Mouse (Mus musculus) liver, embryonic 11.5 days (tissue): ENCODE data around the gene Apbb2. TPM values are rescaled to one million over a fixed set of nuclear protein-coding genes. Genes with fewer than 3 reads are reported as not detected.

Source experiments
- ATAC-seq: fragments of 200-750 bp; cut with Nextera tagmentation; replicated peaks from 2 replicates; pipeline ENCODE4 v1.8.0; 2017; ENCODE audit warnings: moderate number of reproducible peaks, mild to moderate bottlenecking, moderate TSS enrichment, moderate library complexity; ENCODE audit not compliant: low FRiP score
- DNase-seq: peaks from one replicate; pipeline ENCODE4 v3.0.0-alpha.2; 2017; ENCODE audit warnings: low spot score
- H3K27ac ChIP-seq: fragments of 300-500 bp; sonication (generic); 2 replicates; pipeline ENCODE4 v1.5.1; 2014; ENCODE audit warnings: mild to moderate bottlenecking, low read depth, low read length, control low read depth
- H3K27me3 ChIP-seq: fragments of 300-500 bp; sonication (generic); replicated peaks from 2 replicates; pipeline ENCODE4 v1.6.1; 2014; ENCODE audit warnings: low read length, mixed read lengths; ENCODE audit not compliant: control insufficient read depth, insufficient read depth
- H3K36me3 ChIP-seq: fragments of 300-500 bp; sonication (generic); 2 replicates; pipeline ENCODE4 v1.6.1; 2014; ENCODE audit warnings: mild to moderate bottlenecking, low read length, moderate library complexity, mixed read lengths; ENCODE audit not compliant: control insufficient read depth, insufficient read depth
- H3K4me1 ChIP-seq: fragments of 300-500 bp; sonication (generic); replicated peaks from 2 replicates; pipeline ENCODE4 v1.6.1; 2014; ENCODE audit warnings: low read length, mixed read lengths; ENCODE audit not compliant: control insufficient read depth, insufficient read depth
- H3K4me2 ChIP-seq: fragments of 300-500 bp; sonication (generic); 2 replicates; pipeline ENCODE4 v1.6.1; 2014; ENCODE audit warnings: mild to moderate bottlenecking, control low read depth, moderate library complexity
- H3K4me3 ChIP-seq: fragments of 300-500 bp; sonication (generic); 2 replicates; pipeline ENCODE4 v1.5.1; 2014; ENCODE audit warnings: low read depth, low read length, control low read depth
- H3K9ac ChIP-seq: fragments of 300-500 bp; sonication (generic); 2 replicates; pipeline ENCODE4 v1.6.1; 2014; ENCODE audit warnings: low read depth, low read length, control low read depth
- H3K9me3 ChIP-seq: fragments of 300-500 bp; sonication (generic); 2 replicates; pipeline ENCODE4 v1.6.1; 2016; ENCODE audit warnings: low read length, inconsistent platforms, mixed read lengths; ENCODE audit not compliant: control insufficient read depth
- WGBS: fragments of 180-500 bp; shearing (Covaris S2); extraction: QIAGEN DNeasy Blood & Tissue Kit; methylation state at CpG from one replicate; pipeline ENCODE4 v1.1.7; 2014; 5-methylcytosine and 5-hydroxymethylcytosine counted together
- polyA plus RNA-seq: library from polyadenylated mRNA; unstranded; fragments of >200 nt; fragmentation: Nextera tagmentation; extraction: Ambion mirVana; gene quantifications from 2 replicates; pipeline ENCODE4 v1.2.1, GENCODE M21; 2014

Gene Apbb2
- polyA plus RNA-seq, 1 experiment from 2014 or later, result 14.2 TPM

DNA sequence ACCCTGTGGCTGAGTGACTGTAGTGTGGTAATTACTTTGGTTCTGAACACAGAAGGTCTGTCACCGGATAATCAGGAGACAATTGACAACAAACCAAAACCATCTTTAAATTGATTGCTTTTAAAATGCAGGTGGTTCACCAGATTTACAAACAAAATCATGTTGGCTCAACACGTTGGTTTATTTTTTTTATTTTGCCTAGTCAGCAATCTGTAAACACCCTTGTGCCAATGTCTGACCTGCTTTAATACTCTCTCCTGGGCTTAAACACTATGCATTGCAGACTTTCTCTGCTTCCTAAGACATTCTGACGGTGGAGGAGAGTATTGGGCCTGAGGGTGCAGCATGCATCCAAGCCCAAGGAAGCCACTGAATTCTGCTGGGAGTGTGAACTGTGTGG, 22.3 kb downstream of the Apbb2 start:
- no peaks in the 10 kb centered on the region for H3K9me3 ChIP-seq
- no peaks in the 10 kb centered on the region for H3K4me1 ChIP-seq
- H3K27ac ChIP-seq, result no peak overlapping the region
- WGBS, result 64% methylated on average over 3 of the region's 3 CpGs
- H3K9ac ChIP-seq, result no peak overlapping the region
- H3K36me3 ChIP-seq, result no peaks in the 10 kb centered on the region
- no peaks in the 10 kb centered on the region for H3K27me3 ChIP-seq
- no peak overlapping the region for H3K4me3 ChIP-seq
- ATAC-seq, result no peak
- no peak overlapping the region for H3K4me2 ChIP-seq
- DNase-seq, result no peak

DNA sequence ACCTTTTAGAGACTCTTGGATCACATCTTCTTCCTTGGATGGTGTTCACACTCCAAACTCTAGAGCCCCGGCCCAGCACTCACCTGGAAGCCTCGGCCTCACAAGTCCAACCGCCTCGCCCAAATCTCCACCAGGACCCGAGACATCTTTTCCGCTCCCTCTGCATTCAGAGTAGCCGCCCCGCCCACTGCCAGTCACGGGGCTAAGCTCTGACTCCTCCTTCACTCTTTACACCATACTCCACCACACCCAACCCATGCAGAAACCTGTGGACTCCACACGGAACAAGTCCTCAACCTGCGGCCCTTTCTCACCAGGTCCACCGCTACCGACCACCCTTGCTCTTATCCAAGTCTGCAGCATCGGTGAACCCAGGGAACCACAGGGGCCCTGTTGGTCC, 23.7 kb downstream of the Apbb2 start:
- Histone ChIP-seq H3K4me1 (no peaks in the 10 kb centered on the region), H3K27ac (no peak overlapping the region), H3K4me2 (no peak overlapping the region), H3K27me3 (no peaks in the 10 kb centered on the region), H3K9me3 (no peaks in the 10 kb centered on the region), H3K36me3 (no peaks in the 10 kb centered on the region), H3K4me3 (no peak overlapping the region), H3K9ac (no peak overlapping the region)
- ATAC-seq (no peak), DNase-seq (no peak)
- WGBS, result 74% methylated on average over 14 of the region's 14 CpGs

DNA sequence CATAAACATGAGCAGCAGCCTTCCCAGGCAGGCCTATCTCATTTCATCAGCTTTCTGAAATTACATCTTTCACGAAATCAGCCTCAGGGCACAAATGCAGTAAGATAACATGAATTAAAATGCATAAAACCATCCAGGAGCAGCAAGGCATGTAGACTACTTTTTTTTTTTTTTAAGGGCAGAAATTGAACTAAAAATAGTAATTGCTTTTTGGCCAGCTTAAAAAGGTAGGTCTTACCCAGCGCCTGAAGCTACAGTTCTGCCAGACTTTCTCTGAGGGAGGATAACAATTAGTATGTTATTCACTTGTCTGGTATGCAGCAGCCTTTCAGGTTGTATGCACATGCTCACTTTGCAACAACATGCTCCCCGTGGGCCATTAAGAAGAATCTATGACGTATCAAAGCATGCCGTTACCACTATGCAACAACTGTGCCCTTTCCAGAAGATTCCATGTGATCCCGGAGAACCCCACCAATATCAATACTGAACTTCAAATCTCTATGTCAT, 32.3 kb downstream of the Apbb2 start:
- DNase-seq (no peak), ATAC-seq (no peak)
- Histone ChIP-seq H3K4me2 (no peak overlapping the region), H3K9me3 (no peaks in the 10 kb centered on the region), H3K27ac (no peak overlapping the region), H3K36me3 (no peaks in the 10 kb centered on the region), H3K9ac (no peak overlapping the region), H3K27me3 (no peaks in the 10 kb centered on the region), H3K4me1 (no peaks in the 10 kb centered on the region), H3K4me3 (no peak overlapping the region)
- 86% methylated on average over 6 of the region's 6 CpGs for WGBS

DNA sequence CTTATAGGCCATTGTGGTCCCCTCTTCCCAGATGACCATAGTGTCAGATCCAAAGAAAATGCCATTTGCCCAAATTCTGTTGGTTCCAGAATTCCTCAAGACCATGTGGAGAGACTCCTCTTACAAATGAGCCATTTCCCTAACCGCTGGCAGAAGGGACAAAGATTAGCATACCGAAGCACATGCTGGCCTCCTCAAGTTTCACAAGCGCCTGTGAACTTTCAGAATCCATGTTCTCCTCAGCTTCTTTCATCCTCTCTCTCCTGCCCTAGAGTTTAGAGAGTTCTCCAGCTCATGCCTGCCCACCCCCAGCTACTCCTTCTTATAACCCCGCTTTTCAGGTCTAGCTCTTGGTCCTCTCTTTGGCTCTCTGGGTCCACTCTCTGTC, 35.6 kb downstream of the Apbb2 start:
- Histone ChIP-seq H3K36me3 (no peaks in the 10 kb centered on the region), H3K27ac (no peak overlapping the region), H3K4me1 (no peaks in the 10 kb centered on the region), H3K4me2 (no peak overlapping the region), H3K9me3 (no peaks in the 10 kb centered on the region), H3K9ac (no peak overlapping the region), H3K27me3 (no peaks in the 10 kb centered on the region), H3K4me3 (no peak overlapping the region)
- 57% methylated on average over 4 of the region's 4 CpGs for WGBS
- no peak for ATAC-seq
- no peak for DNase-seq

DNA sequence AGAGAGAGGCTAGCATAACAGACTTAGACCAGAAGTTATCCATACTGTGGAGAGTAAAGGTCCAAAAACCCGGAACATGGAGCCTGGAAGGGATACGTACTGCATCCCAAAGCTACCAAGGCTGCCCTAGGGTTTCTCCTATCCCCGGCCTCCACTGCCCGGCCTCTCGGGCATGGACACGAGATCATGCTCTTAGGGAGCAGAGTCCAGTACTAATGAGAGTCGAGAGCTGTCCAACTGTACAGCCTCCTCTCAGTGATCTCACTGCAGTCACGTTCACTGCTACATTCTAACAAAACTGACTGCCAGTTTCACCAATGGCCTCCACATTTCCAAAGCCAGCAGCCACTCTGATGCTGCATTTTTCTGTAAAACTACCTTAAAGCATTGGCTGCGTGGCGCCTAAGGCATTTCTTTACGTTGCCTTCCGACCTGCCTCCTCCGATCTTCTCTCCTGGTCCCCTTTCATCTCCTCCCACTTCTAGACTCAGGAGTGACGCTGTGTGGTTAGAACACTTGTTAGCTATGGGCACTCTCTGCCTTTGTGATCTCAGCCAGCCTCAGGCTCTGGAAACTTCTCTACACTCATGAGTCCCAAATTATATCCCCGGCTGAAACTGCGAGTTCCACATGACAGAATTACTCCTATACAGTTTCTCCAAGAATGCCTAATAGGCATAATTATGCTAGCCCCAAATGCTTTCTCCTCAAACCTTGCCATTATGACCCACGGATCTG, 36.1 kb downstream of the Apbb2 start:
- DNase-seq, result no peak
- Histone ChIP-seq H3K9me3 (no peaks in the 10 kb centered on the region), H3K4me2 (no peak overlapping the region), H3K36me3 (no peaks in the 10 kb centered on the region), H3K4me1 (no peaks in the 10 kb centered on the region), H3K9ac (no peak overlapping the region), H3K27me3 (no peaks in the 10 kb centered on the region), H3K27ac (no peak overlapping the region), H3K4me3 (no peak overlapping the region)
- 80% methylated on average over 17 of the region's 17 CpGs for WGBS
- ATAC-seq, result no peak

DNA sequence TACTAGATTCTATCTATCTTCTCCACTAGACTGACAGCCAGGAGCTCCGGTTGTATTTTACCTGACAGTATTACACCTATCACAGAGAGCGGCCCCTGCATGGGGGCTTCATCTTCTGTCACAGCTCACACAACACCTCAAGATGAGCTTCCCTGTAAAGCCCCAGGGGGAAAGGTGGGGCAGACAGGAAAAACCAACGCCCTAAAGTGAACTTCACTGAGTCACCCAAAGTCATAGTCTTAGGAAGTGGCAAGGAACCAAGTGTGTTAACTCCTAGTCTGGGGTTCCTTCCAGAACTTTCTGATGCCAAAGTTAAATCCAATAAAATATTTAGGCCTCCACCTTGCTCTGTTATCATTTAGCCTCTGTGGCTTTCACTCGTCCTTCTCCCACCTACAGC, 39.5 kb downstream of the Apbb2 start:
- no peaks in the 10 kb centered on the region for H3K36me3 ChIP-seq

DNA sequence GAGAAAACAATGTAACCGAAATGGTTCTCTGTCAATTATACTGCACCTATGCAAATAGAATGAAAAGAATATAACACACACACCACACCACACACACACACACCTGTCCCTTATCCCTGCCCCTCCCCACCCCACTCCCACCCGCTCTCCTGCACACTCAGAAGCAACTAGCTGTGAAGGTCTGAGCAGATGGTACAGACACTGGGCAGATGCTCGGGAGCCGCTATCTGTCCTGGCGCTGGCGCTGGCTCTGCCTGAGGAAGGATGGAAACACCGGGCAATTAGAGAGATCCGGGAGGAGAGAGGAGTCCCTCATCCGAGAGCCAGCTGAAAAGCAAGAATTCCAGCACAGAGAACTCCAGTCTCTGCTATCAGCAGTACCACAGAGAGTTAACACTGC, 42.3 kb downstream of the Apbb2 start:
- no peaks in the 10 kb centered on the region for H3K9me3 ChIP-seq
- ATAC-seq (no peak), DNase-seq (no peak)
- no peaks in the 10 kb centered on the region for H3K36me3 ChIP-seq
- H3K4me3 ChIP-seq, result no peak overlapping the region
- no peak overlapping the region for H3K27ac ChIP-seq
- H3K4me1 ChIP-seq, result no peaks in the 10 kb centered on the region; the same call in 1 of the 2 replicates
- H3K9ac ChIP-seq, result no peak overlapping the region
- H3K27me3 ChIP-seq, result no peaks in the 10 kb centered on the region
- 62% methylated on average over 9 of the region's 9 CpGs for WGBS
- H3K4me2 ChIP-seq, result no peak overlapping the region

More for the DNA sequence above, 39.5 kb downstream of the Apbb2 start:
- no peak for DNase-seq
- Histone ChIP-seq H3K9ac (no peak overlapping the region), H3K4me2 (no peak overlapping the region), H3K4me3 (no peak overlapping the region), H3K27me3 (no peaks in the 10 kb centered on the region), H3K27ac (no peak overlapping the region), H3K4me1 (no peaks in the 10 kb centered on the region; the same call in 1 of the 2 replicates), H3K9me3 (no peaks in the 10 kb centered on the region)
- no peak for ATAC-seq
- 61% methylated on average over 4 of the region's 4 CpGs for WGBS

DNA sequence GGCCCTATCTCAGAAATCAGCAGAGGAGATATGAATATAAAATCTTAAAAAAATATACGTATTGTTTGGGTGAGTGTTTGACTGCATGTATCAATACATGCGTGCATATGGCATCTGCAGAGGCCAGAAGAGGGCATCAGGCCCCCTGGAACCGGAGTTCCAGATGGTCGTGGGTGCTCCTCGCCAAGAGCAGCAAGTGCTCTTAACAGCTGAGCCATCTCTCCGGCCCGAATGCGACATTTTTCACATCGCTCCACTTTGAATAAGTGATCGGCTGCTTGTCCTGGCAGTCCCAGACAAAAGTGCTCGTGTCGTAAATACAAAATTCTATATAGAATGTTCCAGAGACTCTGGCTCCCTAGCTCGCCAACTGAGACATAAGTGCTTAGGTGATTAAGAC, 43.4 kb downstream of the Apbb2 start:
- DNase-seq, result no peak
- Histone ChIP-seq H3K27ac (no peak overlapping the region), H3K36me3 (no peaks in the 10 kb centered on the region), H3K4me2 (no peak overlapping the region), H3K4me1 (no peaks in the 10 kb centered on the region; the same call in 1 of the 2 replicates), H3K9me3 (no peaks in the 10 kb centered on the region), H3K9ac (no peak overlapping the region), H3K27me3 (no peaks in the 10 kb centered on the region), H3K4me3 (no peak overlapping the region)
- 88% methylated on average over 13 of the region's 13 CpGs for WGBS
- no peak for ATAC-seq

DNA sequence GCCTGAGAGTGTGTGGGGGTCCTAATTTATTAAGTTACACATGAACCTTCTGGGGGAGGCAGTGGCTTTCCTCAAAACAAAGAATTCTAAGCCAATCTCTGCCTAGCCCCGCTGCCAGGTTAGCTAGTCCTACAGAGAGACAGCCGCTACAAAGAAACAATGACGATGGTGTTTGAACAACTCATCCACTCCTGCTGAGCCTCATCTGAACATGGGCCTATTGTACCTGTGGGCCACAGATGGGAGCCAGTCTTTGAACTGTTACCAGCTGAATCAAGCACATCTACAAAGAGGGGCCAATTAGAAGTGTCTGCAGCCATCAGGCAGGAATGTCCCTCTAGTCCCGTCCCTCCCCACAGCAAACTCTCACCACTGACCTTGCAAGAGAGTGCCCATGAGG, 45.3 kb downstream of the Apbb2 start:
- Histone ChIP-seq H3K36me3 (no peaks in the 10 kb centered on the region), H3K4me3 (no peak overlapping the region), H3K27ac (no peak overlapping the region), H3K27me3 (no peaks in the 10 kb centered on the region), H3K9me3 (no peaks in the 10 kb centered on the region), H3K4me2 (no peak overlapping the region), H3K9ac (no peak overlapping the region), H3K4me1 (peaks cover 3% of the 10 kb centered on the region; the same call in 1 of the 2 replicates)
- DNase-seq (no peak), ATAC-seq (no peak)
- 64% methylated on average over 4 of the region's 4 CpGs for WGBS
